Mouse (Mus musculus) heart, postnatal 0 days (tissue): Measurements from ENCODE around the gene Inpp5e. TPM values are rescaled to one million over a fixed set of nuclear protein-coding genes. Genes with fewer than 3 reads are reported as not detected.
"Not testable (repeated sequence)": the region's sequence is repeated elsewhere in the genome, so short reads cannot be mapped to it uniquely, and the experiment has no call there.

Experiments used
- ATAC-seq: fragments of 200-750 bp; cut with Nextera tagmentation; 2 replicates; pipeline ENCODE4 v1.8.0; 2017; ENCODE audit warnings: low read depth, moderate number of reproducible peaks, moderate library complexity; ENCODE audit not compliant: insufficient read depth
- DNase-seq: peaks from one replicate; pipeline ENCODE4 v3.0.0-alpha.2; 2016; ENCODE audit warnings: low spot score
- H3K27ac ChIP-seq: fragments of 300-500 bp; sonication (generic); 2 replicates; pipeline ENCODE4 v1.5.1; 2014; ENCODE audit warnings: low read depth, mild to moderate bottlenecking
- H3K27me3 ChIP-seq: fragments of 300-500 bp; sonication (generic); 2 replicates; pipeline ENCODE4 v1.6.1; 2014; ENCODE audit warnings: low read length, mixed read lengths; ENCODE audit not compliant: control insufficient read depth, insufficient read depth
- H3K36me3 ChIP-seq: fragments of 300-500 bp; sonication (generic); replicated peaks from 2 replicates; pipeline ENCODE4 v1.6.1; 2014; ENCODE audit warnings: low read length, mixed read lengths; ENCODE audit not compliant: control insufficient read depth, insufficient read depth
- H3K4me1 ChIP-seq: fragments of 300-500 bp; sonication (generic); 2 replicates; pipeline ENCODE4 v1.6.1; 2014; ENCODE audit warnings: antibody characterized with exemption; ENCODE audit not compliant: control insufficient read depth, insufficient read depth
- H3K4me2 ChIP-seq: fragments of 300-500 bp; sonication (generic); 2 replicates; pipeline ENCODE4 v1.6.1; 2014; ENCODE audit warnings: low read depth, mild to moderate bottlenecking, low read length, moderate library complexity
- H3K4me3 ChIP-seq: fragments of 300-500 bp; sonication (generic); 2 replicates; pipeline ENCODE4 v1.5.1; 2014; ENCODE audit warnings: low read depth, low read length
- H3K9ac ChIP-seq: fragments of 300-500 bp; sonication (generic); replicated peaks from 2 replicates; pipeline ENCODE4 v1.6.1; 2014; ENCODE audit warnings: low read depth, low read length, mixed read lengths
- H3K9me3 ChIP-seq: fragments of 300-500 bp; sonication (generic); replicated peaks from 2 replicates; pipeline ENCODE4 v1.6.1; 2016; ENCODE audit warnings: low read length; ENCODE audit not compliant: control insufficient read depth
- CTCF ChIP-seq: IDR thresholded peaks from 2 replicates; pipeline ENCODE4 v1.5.1; 2016; ENCODE audit warnings: antibody characterized with exemption, control low read depth, low read depth
- EP300 ChIP-seq: IDR thresholded peaks from 2 replicates; pipeline ENCODE4 v1.6.1; 2016; ENCODE audit warnings: antibody characterized with exemption, low read depth
- WGBS: fragments of 180-500 bp; shearing (Covaris S2); extraction: QIAGEN DNeasy Blood & Tissue Kit; methylation state at CpG from one replicate; pipeline ENCODE4 v1.1.7; 2014; 5-methylcytosine and 5-hydroxymethylcytosine counted together
- polyA plus RNA-seq: library from polyadenylated mRNA; unstranded; fragments of >200 nt; fragmentation: Nextera tagmentation; extraction: Ambion mirVana; gene quantifications from 2 replicates; pipeline ENCODE4 v1.2.1, GENCODE M21; 2015
- total RNA-seq: library from RNA; depleted of rRNA; stranded (reverse); fragments of >200 nt; gene quantifications from 2 replicates; pipeline ENCODE4 v1.2.3, GENCODE M21; 2014; ENCODE audit warnings: low replicate concordance

Inpp5e gene
- total and polyA plus RNA-seq, 2 experiments from 2014 or later, result 10.2 to 16.7 TPM

- H3K4me1 ChIP-seq, result peaks cover 10% of the 10 kb centered on the region
- no peak for TF ChIP-seq CTCF
- no peak for TF ChIP-seq EP300
- H3K9ac ChIP-seq, result peak overlapping the region; percentile 91
- no peaks in the 10 kb centered on the region for H3K9me3 ChIP-seq
- peak overlapping the region; percentile 99 for H3K4me2 ChIP-seq
- ATAC-seq (peak; percentile 49), DNase-seq (no peak)
- under 1% methylated on average over 32 of the region's 45 CpGs for WGBS
- no peaks in the 10 kb centered on the region for H3K27me3 ChIP-seq
- H3K36me3 ChIP-seq, result peaks cover 74% of the 10 kb centered on the region
- H3K27ac ChIP-seq, result peak overlapping the region; percentile 74
- H3K4me3 ChIP-seq, result peak overlapping the region; percentile 91
These were observed 20.3 kb downstream of the Inpp5e start for GRCm38 (mm10) chr2:26388682-26389153.

- ATAC-seq (no peak), DNase-seq (no peak)
- H3K36me3 ChIP-seq, result peaks cover 74% of the 10 kb centered on the region
- H3K9me3 ChIP-seq, result no peaks in the 10 kb centered on the region
- H3K4me3 ChIP-seq, result no peak overlapping the region
- no peaks in the 10 kb centered on the region for H3K27me3 ChIP-seq
- 75% methylated on average over 3 of the region's 3 CpGs for WGBS
- no peak overlapping the region for H3K27ac ChIP-seq
- H3K4me2 ChIP-seq, result no peak overlapping the region
- TF ChIP-seq CTCF, result no peak
- TF ChIP-seq EP300, result no peak
- H3K9ac ChIP-seq, result no peak overlapping the region
- peaks cover 10% of the 10 kb centered on the region for H3K4me1 ChIP-seq
These were observed 21.3 kb downstream of the Inpp5e start for GRCm38 (mm10) chr2:26387713-26388112.

DNA sequence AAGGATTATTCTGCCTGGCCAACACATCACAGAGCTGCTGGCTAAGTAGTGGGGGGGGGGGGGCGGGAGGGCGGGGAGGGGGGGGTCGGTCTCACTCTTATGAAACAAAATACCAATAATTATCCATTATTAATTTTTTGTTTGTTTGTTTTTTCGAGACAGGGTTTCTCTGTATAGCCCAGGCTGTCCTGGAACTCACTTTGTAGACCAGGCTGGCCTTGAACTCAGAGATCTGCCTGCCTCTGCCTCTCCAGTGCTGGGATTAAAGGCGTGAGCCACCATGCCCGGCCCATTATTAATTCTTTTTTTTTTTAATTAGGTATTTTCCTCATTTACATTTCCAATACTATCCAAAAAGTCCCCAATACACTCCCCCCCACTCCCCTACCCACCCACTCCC lies 28.1 kb downstream of the Inpp5e start:
- not testable (repeated sequence) for H3K27me3 ChIP-seq, H3K9me3 ChIP-seq, DNase-seq, ATAC-seq, H3K9ac ChIP-seq, H3K27ac ChIP-seq, H3K4me1 ChIP-seq
- 36% methylated on average over 6 of the region's 6 CpGs for WGBS
- Histone ChIP-seq H3K36me3 (peaks cover 69% of the 10 kb centered on the region), H3K4me2 (peak overlapping the region; percentile 86), H3K4me3 (peak overlapping the region; percentile 61)

DNA sequence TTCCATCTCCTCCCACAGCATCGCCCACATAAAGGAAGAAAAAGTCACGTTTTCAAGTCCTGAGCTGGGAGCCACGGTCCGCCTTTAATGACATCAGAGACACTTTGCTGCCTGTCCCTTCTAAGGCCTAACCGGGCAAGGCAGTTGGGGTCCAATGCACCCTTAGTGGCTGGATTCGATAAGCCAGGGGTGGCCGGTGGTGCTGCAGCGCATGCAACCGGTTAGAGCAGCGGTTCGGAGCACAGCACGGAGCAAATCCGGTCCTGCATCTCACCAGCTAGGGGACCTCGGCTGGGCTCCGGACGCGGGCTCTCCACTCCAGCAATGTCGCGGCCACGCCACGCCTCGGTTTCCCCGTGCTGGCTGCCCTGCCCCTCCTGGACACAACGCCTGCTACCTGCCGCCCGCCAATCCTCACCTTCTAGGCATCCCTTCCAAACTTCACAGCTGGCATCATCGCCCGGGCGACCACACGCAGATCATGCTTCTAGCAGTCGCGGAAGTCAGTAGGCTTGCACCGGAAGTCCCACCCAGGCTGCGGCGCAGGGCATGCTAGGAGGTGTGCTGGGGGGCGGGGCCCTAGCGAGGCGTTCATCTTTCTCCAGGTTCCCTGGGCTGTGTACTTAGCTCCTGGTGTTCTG lies 28.8 kb downstream of the Inpp5e start, which contains the start of gene Snapc4:
Gene Snapc4, minus strand, starts transcription at position 523 of the 641 bp plus-strand sequence.
- no peaks in the 10 kb centered on the region for H3K9me3 ChIP-seq

GRCm38 (mm10) chr2:26372396-26372795 lies 36.6 kb downstream of the Inpp5e start:
- no peak for TF ChIP-seq EP300

More for the DNA sequence above, 28.8 kb downstream of the Inpp5e start, which contains the start of gene Snapc4:
- under 1% methylated on average over 38 of the region's 38 CpGs for WGBS
- H3K4me3 ChIP-seq, result peak within 1 kb of the TSS; percentile 61
- peak within 1 kb of the TSS; percentile 86 for H3K4me2 ChIP-seq
- ATAC-seq (peak; percentile 93), DNase-seq (peak; percentile 88)
- H3K27ac ChIP-seq, result peak within 1 kb of the TSS; percentile 43; the same call in 1 of the 2 replicates
- H3K4me1 ChIP-seq, result no peaks in the 10 kb centered on the region
- H3K27me3 ChIP-seq, result no peaks in the 10 kb centered on the region
- H3K36me3 ChIP-seq, result peaks cover 68% of the 10 kb centered on the region
- TF ChIP-seq EP300, result no peak
- TF ChIP-seq CTCF, result no peak
- peak within 1 kb of the TSS; percentile 62 for H3K9ac ChIP-seq

GRCm38 (mm10) chr2:26368572-26368971 lies 40.4 kb downstream of the Inpp5e start:
- DNase-seq, result no peak
- Histone ChIP-seq H3K36me3 (peaks cover 84% of the 10 kb centered on the region), H3K27ac (no peak overlapping the region), H3K4me1 (peaks cover 12% of the 10 kb centered on the region), H3K4me3 (no peak overlapping the region), H3K9me3 (no peaks in the 10 kb centered on the region), H3K9ac (no peak overlapping the region), H3K4me2 (no peak overlapping the region), H3K27me3 (no peaks in the 10 kb centered on the region)
- TF ChIP-seq EP300, result no peak
- TF ChIP-seq CTCF, result no peak
- 39% methylated on average over 1 of the region's 1 CpGs for WGBS
- ATAC-seq, result peak; percentile 63

More at GRCm38 (mm10) chr2:26372396-26372795, 36.6 kb downstream of the Inpp5e start:
- Histone ChIP-seq H3K36me3 (peaks cover 99% of the 10 kb centered on the region), H3K9me3 (no peaks in the 10 kb centered on the region), H3K4me2 (no peak overlapping the region), H3K27ac (no peak overlapping the region), H3K4me1 (no peaks in the 10 kb centered on the region), H3K4me3 (no peak overlapping the region), H3K9ac (no peak overlapping the region), H3K27me3 (no peaks in the 10 kb centered on the region)
- no peak for DNase-seq
- no peak for ATAC-seq
- WGBS, result 94% methylated on average over 8 of the region's 8 CpGs
